Mouse (Mus musculus) sigmoid colon, adult 10 weeks (tissue): Measurements from ENCODE around the gene Naa80. TPM values are rescaled to one million over a fixed set of nuclear protein-coding genes. Genes with fewer than 3 reads are reported as not detected.

ENCODE experiments used
- polyA plus RNA-seq: library from polyadenylated mRNA; stranded (reverse); fragments of 350-450 nt; fragmentation: Illumina TruSeq; extraction: RNeasy Lipid Tissue Mini Kit (QIAGEN cat#74804); gene quantifications from one replicate; pipeline ENCODE4 v1.2.3, GENCODE M21; 2014; ENCODE audit warnings: low read depth, low replicate concordance

The Naa80 gene
- polyA plus RNA-seq = 1.5 TPM

GRCm38 (mm10) chr9:107578587-107578986, at the start of gene Naa80:
Gene Naa80, plus strand, starts transcription at chr9:107578887.

GRCm38 (mm10) chr9:107533791-107534407, 44.8 kb upstream of the Naa80 start, which contains the start of gene Tmem115:
Gene Tmem115, plus strand, starts transcription at chr9:107533945.

GRCm38 (mm10) chr9:107541474-107542351, 37.0 kb upstream of the Naa80 start, which contains the start of the genes Cyb561d2 and Nprl2:
Gene Cyb561d2, minus strand, starts transcription at chr9:107542193.
Gene Nprl2, plus strand, starts transcription at chr9:107542226.

GRCm38 (mm10) chr9:107547026-107547425, 31.7 kb upstream of the Naa80 start, which contains the start of gene Zmynd10:
Gene Zmynd10, plus strand, starts transcription at chr9:107547298.

GRCm38 (mm10) chr9:107551117-107551889, 27.4 kb upstream of the Naa80 start, which contains the start of gene Rassf1:
Gene Rassf1, plus strand, starts transcription at chr9:107551555.

GRCm38 (mm10) chr9:107563029-107563581, 15.6 kb upstream of the Naa80 start, which contains the start of gene Tusc2:
Gene Tusc2, plus strand, starts transcription at chr9:107563255.

GRCm38 (mm10) chr9:107567702-107568319, 10.9 kb upstream of the Naa80 start, which contains the start of gene Hyal2:
Gene Hyal2, plus strand, starts transcription at chr9:107567945.

GRCm38 (mm10) chr9:107576357-107577107, 2.2 kb upstream of the Naa80 start, which contains the start of gene Hyal1:
Gene Hyal1, plus strand, starts transcription at chr9:107576927.

GRCm38 (mm10) chr9:107580501-107581317, 2.0 kb downstream of the Naa80 start, which contains the start of gene Hyal3:
Gene Hyal3, plus strand, starts transcription at chr9:107580818.

GRCm38 (mm10) chr9:107586974-107587832, 8.5 kb downstream of the Naa80 start, which contains the start of gene Ifrd2:
Gene Ifrd2, plus strand, starts transcription at chr9:107587642.

GRCm38 (mm10) chr9:107608741-107609432, 30.2 kb downstream of the Naa80 start, which contains the start of gene Sema3b:
Gene Sema3b, minus strand, starts transcription at chr9:107609229.

Other genes starting within 250 kb of the Naa80 start
- gene Hemk1, start 240.5 kb upstream of the Naa80 start, polyA plus RNA-seq = 2.2 TPM
- not detected for gene 6430571L13Rik, start 238.3 kb upstream of the Naa80 start, polyA plus RNA-seq
- gene Cacna2d2, start 179.3 kb upstream of the Naa80 start, polyA plus RNA-seq = 0.98 TPM
- not detected for gene Tmem115, start 44.9 kb upstream of the Naa80 start, polyA plus RNA-seq
- 1.6 TPM for gene Cyb561d2, start 36.7 kb upstream of the Naa80 start, polyA plus RNA-seq
- 2.0 TPM for gene Nprl2, start 36.7 kb upstream of the Naa80 start, polyA plus RNA-seq
- not detected for gene Zmynd10, start 31.6 kb upstream of the Naa80 start, polyA plus RNA-seq
- gene Rassf1, start 27.3 kb upstream of the Naa80 start, polyA plus RNA-seq = 33.5 TPM
- 20.1 TPM for gene Tusc2, start 15.6 kb upstream of the Naa80 start, polyA plus RNA-seq
- 0.28 TPM for gene Hyal2, start 10.9 kb upstream of the Naa80 start, polyA plus RNA-seq
- gene Hyal1, start 2.0 kb upstream of the Naa80 start, polyA plus RNA-seq = 2.7 TPM
- not detected for gene Hyal3, start 1.9 kb downstream of the Naa80 start, polyA plus RNA-seq
- 25.5 TPM for gene Ifrd2, start 8.8 kb downstream of the Naa80 start, polyA plus RNA-seq
- 2.6 TPM for gene Sema3b, start 30.3 kb downstream of the Naa80 start, polyA plus RNA-seq
- 33.0 TPM for gene Gnai2, start 56.5 kb downstream of the Naa80 start, polyA plus RNA-seq
- gene Slc38a3, start 90.6 kb downstream of the Naa80 start, polyA plus RNA-seq = not detected
- gene Gnat1, start 100.8 kb downstream of the Naa80 start, polyA plus RNA-seq = not detected
- 0.76 TPM for gene Sema3f, start 131.6 kb downstream of the Naa80 start, polyA plus RNA-seq
- gene Rbm5, start 192.1 kb downstream of the Naa80 start, polyA plus RNA-seq = 233 TPM